Mouse (Mus musculus) adrenal gland (tissue): Measurements from ENCODE around the gene Epb41.

Source experiments
- intact Hi-C: fragments of 180-260 bp; cut with DNase I; formaldehyde crosslinking; loops from one replicate; pipeline ENCODE4 v1.15.1; 2025
- long read RNA-seq, 2 experiments: library from polyadenylated mRNA; unstranded; transcript quantifications; one replicate each; pipeline ENCODE4 v2.0.0; 2020; ENCODE audit warnings: borderline replicate concordance in 1 of 2; ENCODE audit not compliant: insufficient replicate concordance in 1 of 2

The Epb41 gene
- long read RNA-seq, experiment 1, full-length matches to known transcripts, result 2 of 4 reads
- long read RNA-seq, experiment 1, partial matches to known transcripts, result 1 of 4 reads
- long read RNA-seq, experiment 1, other reads (novel, unspliced or antisense), result 1 of 4 reads
- long read RNA-seq, experiment 2, partial matches to known transcripts, result 3 of 11 reads
- long read RNA-seq, experiment 2, other reads (novel, unspliced or antisense), result 8 of 11 reads

GRCm38 (mm10) chr4:132074933-132075769, at the start of gene Epb41:
TSS of gene Epb41 (minus strand) at chr4:132075321.
- intact Hi-C loops, result loop anchor here (5.0 kb wide), 3 partner anchors 43 to 213 kb away; no protein-coding TSS in a partner anchor

- intact Hi-C loops, result no loop called here
Measured at GRCm38 (mm10) chr4:132123166-132123565, 48.0 kb upstream of the Epb41 start.

- intact Hi-C loops, result no loop called here
Measured at GRCm38 (mm10) chr4:132121674-132122073, 46.6 kb upstream of the Epb41 start.

GRCm38 (mm10) chr4:132119566-132119965, 44.4 kb upstream of the Epb41 start:
- intact Hi-C loops, result no loop called here

GRCm38 (mm10) chr4:132116315-132116714, 41.2 kb upstream of the Epb41 start:
- intact Hi-C loops, result no loop called here

GRCm38 (mm10) chr4:132113411-132114095, 38.4 kb upstream of the Epb41 start:
- intact Hi-C loops, result no loop called here

GRCm38 (mm10) chr4:132111227-132111626, 36.1 kb upstream of the Epb41 start:
- intact Hi-C loops, result no loop called here

GRCm38 (mm10) chr4:132108221-132108620, 33.1 kb upstream of the Epb41 start:
- intact Hi-C loops, result no loop called here

GRCm38 (mm10) chr4:132101152-132101551, 26.0 kb upstream of the Epb41 start:
- intact Hi-C loops, result no loop called here

- intact Hi-C loops, result loop anchor here (10.0 kb wide), 1 partner anchor 235 kb away; no protein-coding TSS in a partner anchor
Measured at GRCm38 (mm10) chr4:132099548-132099947, 24.4 kb upstream of the Epb41 start.

- intact Hi-C loops, result loop anchor here (10.0 kb wide), 1 partner anchor 240 kb away; no protein-coding TSS in a partner anchor
Measured at GRCm38 (mm10) chr4:132095043-132095442, 19.9 kb upstream of the Epb41 start.

- intact Hi-C loops, result loop anchor here (10.0 kb wide), 1 partner anchor 241 kb away; no protein-coding TSS in a partner anchor
Measured at GRCm38 (mm10) chr4:132093928-132094327, 18.8 kb upstream of the Epb41 start.

GRCm38 (mm10) chr4:132093136-132093535, 18.0 kb upstream of the Epb41 start:
- intact Hi-C loops, result loop anchor here (10.0 kb wide), 1 partner anchor 242 kb away; no protein-coding TSS in a partner anchor

GRCm38 (mm10) chr4:132088921-132089320, 13.8 kb upstream of the Epb41 start:
- intact Hi-C loops, result loop anchor here (2.0 kb wide), 1 partner anchor 90 kb away; no protein-coding TSS in a partner anchor

GRCm38 (mm10) chr4:132085114-132085513, 10.0 kb upstream of the Epb41 start:
- intact Hi-C loops, result no loop called here

GRCm38 (mm10) chr4:132080492-132080983, 5.4 kb upstream of the Epb41 start:
- intact Hi-C loops, result no loop called here

- intact Hi-C loops, result loop anchor here (1.0 to 5.0 kb wide), 4 partner anchors 47 to 217 kb away; no protein-coding TSS in a partner anchor
Measured at GRCm38 (mm10) chr4:132079555-132080275, 4.6 kb upstream of the Epb41 start.

- intact Hi-C loops, result loop anchor here (5.0 kb wide), 3 partner anchors 46 to 216 kb away; no protein-coding TSS in a partner anchor
Measured at GRCm38 (mm10) chr4:132078296-132078714, 3.2 kb upstream of the Epb41 start.

GRCm38 (mm10) chr4:132077445-132077844, 2.3 kb upstream of the Epb41 start:
- intact Hi-C loops, result loop anchor here (5.0 kb wide), 3 partner anchors 45 to 215 kb away; no protein-coding TSS in a partner anchor
